Mouse (Mus musculus) kidney, embryonic 14.5 days (tissue): ENCODE measurements around the gene Ankrd13a. TPM values are rescaled to one million over a fixed set of nuclear protein-coding genes. Genes with fewer than 3 reads are reported as not detected.

ENCODE experiments used
- ATAC-seq: fragments of 200-750 bp; cut with Nextera tagmentation; 2 replicates; pipeline ENCODE4 v1.8.0; 2017; ENCODE audit warnings: moderate number of reproducible peaks, mild to moderate bottlenecking, moderate TSS enrichment, moderate library complexity; ENCODE audit not compliant: low FRiP score, low TSS enrichment
- H3K27ac ChIP-seq: fragments of 300-500 bp; sonication (generic); 2 replicates; pipeline ENCODE4 v1.5.1; 2014; ENCODE audit warnings: low read depth, mild to moderate bottlenecking, low read length, moderate library complexity, mixed read lengths
- H3K27me3 ChIP-seq: fragments of 300-500 bp; sonication (generic); 2 replicates; pipeline ENCODE4 v1.6.1; 2014; ENCODE audit warnings: mild to moderate bottlenecking, low read length; ENCODE audit not compliant: control insufficient read depth, insufficient read depth
- H3K36me3 ChIP-seq: fragments of 300-500 bp; sonication (generic); 2 replicates; pipeline ENCODE4 v1.6.1; 2014; ENCODE audit warnings: low read length, mixed read lengths; ENCODE audit not compliant: control insufficient read depth, insufficient read depth
- H3K4me1 ChIP-seq: fragments of 300-500 bp; sonication (generic); 2 replicates; pipeline ENCODE4 v1.6.1; 2014; ENCODE audit warnings: low read length, mixed read lengths; ENCODE audit not compliant: control insufficient read depth, insufficient read depth
- H3K4me2 ChIP-seq: fragments of 300-500 bp; sonication (generic); replicated peaks from 2 replicates; pipeline ENCODE4 v1.6.1; 2014; ENCODE audit warnings: low read depth, mild to moderate bottlenecking, low read length
- H3K4me3 ChIP-seq: fragments of 300-500 bp; sonication (generic); 2 replicates; pipeline ENCODE4 v1.5.1; 2014; ENCODE audit warnings: mild to moderate bottlenecking, low read length
- H3K9ac ChIP-seq: fragments of 300-500 bp; sonication (generic); 2 replicates; pipeline ENCODE4 v1.6.1; 2014; ENCODE audit warnings: low read depth, mild to moderate bottlenecking, low read length, moderate library complexity
- H3K9me3 ChIP-seq: fragments of 300-500 bp; sonication (generic); 2 replicates; pipeline ENCODE4 v1.6.1; 2016; ENCODE audit warnings: low read length; ENCODE audit not compliant: control insufficient read depth
- WGBS: fragments of 180-500 bp; shearing (Covaris S2); extraction: QIAGEN DNeasy Blood & Tissue Kit; methylation state at CpG from one replicate; pipeline ENCODE4 v1.1.7; 2014; 5-methylcytosine and 5-hydroxymethylcytosine counted together
- polyA plus RNA-seq: library from polyadenylated mRNA; unstranded; fragments of >200 nt; fragmentation: Nextera tagmentation; extraction: Ambion mirVana; gene quantifications from 2 replicates; pipeline ENCODE4 v1.2.1, GENCODE M21; 2014

The Ankrd13a gene
- polyA plus RNA-seq, 1 experiment from 2014 or later, result 67.9 TPM

GRCm38 (mm10) chr5:114801049-114801448, 26.6 kb downstream of the Ankrd13a start:
- no peak overlapping the region for H3K27ac ChIP-seq
- H3K4me3 ChIP-seq, result no peak overlapping the region
- H3K4me1 ChIP-seq, result peaks cover 6% of the 10 kb centered on the region; the same call in 1 of the 2 replicates
- ATAC-seq, result no peak
- H3K9me3 ChIP-seq, result no peaks in the 10 kb centered on the region
- no peaks in the 10 kb centered on the region for H3K27me3 ChIP-seq
- H3K36me3 ChIP-seq, result peaks cover 68% of the 10 kb centered on the region
- H3K4me2 ChIP-seq, result no peak overlapping the region
- no peak overlapping the region for H3K9ac ChIP-seq
- 15% methylated on average over 8 of the region's 8 CpGs for WGBS

- no peak for ATAC-seq
- H3K4me3 ChIP-seq, result no peak overlapping the region
- H3K4me2 ChIP-seq, result no peak overlapping the region
- no peaks in the 10 kb centered on the region for H3K9me3 ChIP-seq
- no peaks in the 10 kb centered on the region for H3K4me1 ChIP-seq
- H3K36me3 ChIP-seq, result peaks cover 75% of the 10 kb centered on the region
- no peak overlapping the region for H3K9ac ChIP-seq
- H3K27ac ChIP-seq, result no peak overlapping the region
- H3K27me3 ChIP-seq, result no peaks in the 10 kb centered on the region
- 86% methylated on average over 6 of the region's 6 CpGs for WGBS
Observed at GRCm38 (mm10) chr5:114801841-114802240, 27.4 kb downstream of the Ankrd13a start.

GRCm38 (mm10) chr5:114803231-114803630, 28.8 kb downstream of the Ankrd13a start:
- H3K4me3 ChIP-seq, result no peak overlapping the region
- H3K4me1 ChIP-seq, result 0 out of 2 replicates have a peak, but pooled peaks cover 4% of the 10 kb centered on the region

GRCm38 (mm10) chr5:114804335-114804734, 29.9 kb downstream of the Ankrd13a start:
- Histone ChIP-seq H3K4me2 (no peak overlapping the region), H3K27me3 (no peaks in the 10 kb centered on the region), H3K9ac (no peak overlapping the region), H3K9me3 (no peaks in the 10 kb centered on the region), H3K4me3 (no peak overlapping the region), H3K4me1 (peaks cover 5% of the 10 kb centered on the region; the same call in 1 of the 2 replicates), H3K27ac (no peak overlapping the region), H3K36me3 (peaks cover 74% of the 10 kb centered on the region)
- no peak for ATAC-seq
- 88% methylated on average over 13 of the region's 13 CpGs for WGBS

More at GRCm38 (mm10) chr5:114803231-114803630, 28.8 kb downstream of the Ankrd13a start:
- Histone ChIP-seq H3K27ac (no peak overlapping the region), H3K4me2 (no peak overlapping the region), H3K9ac (no peak overlapping the region), H3K27me3 (no peaks in the 10 kb centered on the region), H3K36me3 (peaks cover 74% of the 10 kb centered on the region), H3K9me3 (no peaks in the 10 kb centered on the region)
- WGBS, result 91% methylated on average over 13 of the region's 13 CpGs
- no peak for ATAC-seq

GRCm38 (mm10) chr5:114804958-114805357, 30.5 kb downstream of the Ankrd13a start:
- no peaks in the 10 kb centered on the region for H3K27me3 ChIP-seq
- H3K4me1 ChIP-seq, result peaks cover 7% of the 10 kb centered on the region; the same call in 1 of the 2 replicates
- H3K4me2 ChIP-seq, result no peak overlapping the region
- no peak overlapping the region for H3K4me3 ChIP-seq
- H3K36me3 ChIP-seq, result peaks cover 73% of the 10 kb centered on the region
- 51% methylated on average over 3 of the region's 3 CpGs for WGBS
- H3K9ac ChIP-seq, result no peak overlapping the region
- no peaks in the 10 kb centered on the region for H3K9me3 ChIP-seq
- ATAC-seq, result no peak
- no peak overlapping the region for H3K27ac ChIP-seq

- ATAC-seq, result no peak
- Histone ChIP-seq H3K27me3 (no peaks in the 10 kb centered on the region), H3K36me3 (peaks cover 69% of the 10 kb centered on the region), H3K4me2 (no peak overlapping the region), H3K27ac (peak overlapping the region; percentile 42; the same call in 1 of the 2 replicates), H3K9me3 (no peaks in the 10 kb centered on the region), H3K4me1 (peaks cover 7% of the 10 kb centered on the region; the same call in 1 of the 2 replicates), H3K4me3 (no peak overlapping the region), H3K9ac (no peak overlapping the region)
- WGBS, result 74% methylated on average over 15 of the region's 15 CpGs
Observed at GRCm38 (mm10) chr5:114805436-114806350, 31.2 kb downstream of the Ankrd13a start.

GRCm38 (mm10) chr5:114806636-114807035, 32.2 kb downstream of the Ankrd13a start:
- no peaks in the 10 kb centered on the region for H3K9me3 ChIP-seq
- H3K4me1 ChIP-seq, result peaks cover 7% of the 10 kb centered on the region; the same call in 1 of the 2 replicates
- H3K27ac ChIP-seq, result peak overlapping the region; percentile 42; the same call in 1 of the 2 replicates
- H3K36me3 ChIP-seq, result peaks cover 70% of the 10 kb centered on the region
- ATAC-seq, result no peak
- no peak overlapping the region for H3K4me2 ChIP-seq
- 76% methylated on average over 8 of the region's 8 CpGs for WGBS
- no peaks in the 10 kb centered on the region for H3K27me3 ChIP-seq
- H3K4me3 ChIP-seq, result no peak overlapping the region
- H3K9ac ChIP-seq, result no peak overlapping the region

- Histone ChIP-seq H3K36me3 (peaks cover 68% of the 10 kb centered on the region), H3K4me1 (peaks cover 7% of the 10 kb centered on the region; the same call in 1 of the 2 replicates), H3K27ac (peak overlapping the region; percentile 56; the same call in 1 of the 2 replicates), H3K27me3 (no peaks in the 10 kb centered on the region), H3K9me3 (no peaks in the 10 kb centered on the region), H3K4me2 (no peak overlapping the region), H3K9ac (no peak overlapping the region), H3K4me3 (no peak overlapping the region)
- no peak for ATAC-seq
- WGBS, result 60% methylated on average over 9 of the region's 9 CpGs
Observed at GRCm38 (mm10) chr5:114807063-114807462, 32.6 kb downstream of the Ankrd13a start.

- H3K9me3 ChIP-seq, result no peaks in the 10 kb centered on the region
- 37% methylated on average over 8 of the region's 8 CpGs for WGBS
- ATAC-seq, result no peak
Observed at GRCm38 (mm10) chr5:114807468-114807867, 33.0 kb downstream of the Ankrd13a start.

More at GRCm38 (mm10) chr5:114807468-114807867, 33.0 kb downstream of the Ankrd13a start:
- peaks cover 7% of the 10 kb centered on the region; the same call in 1 of the 2 replicates for H3K4me1 ChIP-seq
- H3K27me3 ChIP-seq, result no peaks in the 10 kb centered on the region
- peaks cover 66% of the 10 kb centered on the region for H3K36me3 ChIP-seq
- peak overlapping the region; percentile 56; the same call in 1 of the 2 replicates for H3K27ac ChIP-seq
- no peak overlapping the region for H3K4me2 ChIP-seq
- no peak overlapping the region for H3K9ac ChIP-seq
- no peak overlapping the region for H3K4me3 ChIP-seq
